Mouse (Mus musculus) stomach, embryonic 16.5 days (tissue): ENCODE measurements around the gene Hmga2. TPM values are rescaled to one million over a fixed set of nuclear protein-coding genes. Genes with fewer than 3 reads are reported as not detected.

Experiments
- ATAC-seq: fragments of 200-750 bp; cut with Nextera tagmentation; 2 replicates; pipeline ENCODE4 v1.8.0; 2017; ENCODE audit warnings: moderate number of reproducible peaks, moderate TSS enrichment; ENCODE audit not compliant: insufficient read depth, low FRiP score
- H3K27ac ChIP-seq: fragments of 300-500 bp; sonication (generic); 2 replicates; pipeline ENCODE4 v1.5.1; 2014; ENCODE audit warnings: low read length
- H3K27me3 ChIP-seq: fragments of 300-500 bp; sonication (generic); 2 replicates; pipeline ENCODE4 v1.6.1; 2014; ENCODE audit warnings: low read length, control low read depth, mixed read lengths; ENCODE audit not compliant: control insufficient read depth, insufficient read depth
- H3K36me3 ChIP-seq: fragments of 300-500 bp; sonication (generic); 2 replicates; pipeline ENCODE4 v1.6.1; 2014; ENCODE audit warnings: low read length; ENCODE audit not compliant: control insufficient read depth, insufficient read depth
- H3K4me1 ChIP-seq: fragments of 300-500 bp; sonication (generic); 2 replicates; pipeline ENCODE4 v1.6.1; 2014; ENCODE audit warnings: low read length, control low read depth, mixed read lengths; ENCODE audit not compliant: control insufficient read depth, insufficient read depth
- H3K4me2 ChIP-seq: fragments of 300-500 bp; sonication (generic); 2 replicates; pipeline ENCODE4 v1.6.1; 2014; ENCODE audit warnings: low read depth, low read length, mixed read lengths
- H3K4me3 ChIP-seq: fragments of 300-500 bp; sonication (generic); replicated peaks from 2 replicates; pipeline ENCODE4 v1.5.1; 2014; ENCODE audit warnings: mild to moderate bottlenecking, low read length
- H3K9ac ChIP-seq: fragments of 300-500 bp; sonication (generic); 2 replicates; pipeline ENCODE4 v1.6.1; 2014; ENCODE audit warnings: low read length
- H3K9me3 ChIP-seq: fragments of 300-500 bp; sonication (generic); replicated peaks from 2 replicates; pipeline ENCODE4 v1.6.1; 2016; ENCODE audit warnings: low read length, control low read depth; ENCODE audit not compliant: control insufficient read depth
- WGBS: fragments of 180-500 bp; shearing (Covaris S2); extraction: QIAGEN DNeasy Blood & Tissue Kit; methylation state at CpG from one replicate; pipeline ENCODE4 v1.1.7; 2014; 5-methylcytosine and 5-hydroxymethylcytosine counted together
- polyA plus RNA-seq: library from polyadenylated mRNA; unstranded; fragments of >200 nt; fragmentation: Nextera tagmentation; extraction: Ambion mirVana; gene quantifications from 2 replicates; pipeline ENCODE4 v1.2.1, GENCODE M21; 2015

The Hmga2 gene
- polyA plus RNA-seq, 1 experiment from 2014 or later: 17.7 TPM

DNA sequence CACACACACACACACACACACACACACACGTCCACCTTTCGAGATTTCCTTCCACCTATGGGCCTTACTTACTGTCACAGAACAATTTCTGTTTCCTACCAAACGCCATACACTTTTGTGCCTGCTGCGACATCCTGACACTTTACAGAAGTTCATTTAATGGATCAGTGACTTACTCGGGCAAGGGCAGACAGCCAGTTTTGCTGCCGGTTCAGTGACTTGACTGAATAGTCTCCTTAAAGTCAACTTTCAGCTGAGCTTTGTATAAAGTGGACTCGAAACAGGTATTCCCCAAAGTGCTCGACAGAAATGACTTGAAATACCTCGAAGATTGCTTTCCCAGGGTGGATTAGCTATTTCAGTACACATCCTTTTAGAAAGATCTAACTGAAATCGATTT is 87.3 kb downstream of the Hmga2 start:
- H3K27ac ChIP-seq: peak overlapping the region; percentile 38; the same call in 1 of the 2 replicates
- 0 out of 2 replicates have a peak overlapping the region, but pooled peaks have one; percentile 13 for H3K4me2 ChIP-seq
- no peaks in the 10 kb centered on the region for H3K36me3 ChIP-seq
- no peaks in the 10 kb centered on the region for H3K27me3 ChIP-seq
- WGBS: 32% methylated on average over 10 of the region's 10 CpGs
- peaks cover 50% of the 10 kb centered on the region for H3K4me1 ChIP-seq
- H3K9ac ChIP-seq: no peak overlapping the region
- H3K4me3 ChIP-seq: no peak overlapping the region
- H3K9me3 ChIP-seq: no peaks in the 10 kb centered on the region
- ATAC-seq: no peak

DNA sequence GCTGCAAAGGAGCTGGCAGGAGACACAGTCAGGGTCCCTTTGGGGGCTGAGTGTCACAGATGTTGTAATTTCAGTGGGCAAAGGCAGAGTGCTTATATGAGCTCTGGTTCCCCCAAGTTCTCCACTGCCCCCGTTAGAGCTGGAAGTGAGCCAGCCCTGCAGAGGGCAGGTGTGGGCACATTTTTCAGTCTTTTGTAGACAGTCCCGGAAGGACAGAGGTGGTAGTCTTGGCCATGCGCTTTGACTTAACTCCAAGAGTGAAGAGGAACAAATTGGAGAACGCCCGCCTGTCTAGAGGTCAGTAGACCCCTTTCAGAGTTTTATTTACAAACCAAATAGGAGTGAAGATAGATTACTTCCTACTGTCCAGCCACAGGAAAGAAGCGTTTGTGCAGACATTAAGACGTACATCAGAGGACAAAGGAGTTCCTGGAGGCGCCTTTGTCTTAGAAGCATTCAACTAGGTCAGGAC is 87.8 kb downstream of the Hmga2 start:
- no peak overlapping the region for H3K4me2 ChIP-seq
- 27% methylated on average over 8 of the region's 8 CpGs for WGBS

DNA sequence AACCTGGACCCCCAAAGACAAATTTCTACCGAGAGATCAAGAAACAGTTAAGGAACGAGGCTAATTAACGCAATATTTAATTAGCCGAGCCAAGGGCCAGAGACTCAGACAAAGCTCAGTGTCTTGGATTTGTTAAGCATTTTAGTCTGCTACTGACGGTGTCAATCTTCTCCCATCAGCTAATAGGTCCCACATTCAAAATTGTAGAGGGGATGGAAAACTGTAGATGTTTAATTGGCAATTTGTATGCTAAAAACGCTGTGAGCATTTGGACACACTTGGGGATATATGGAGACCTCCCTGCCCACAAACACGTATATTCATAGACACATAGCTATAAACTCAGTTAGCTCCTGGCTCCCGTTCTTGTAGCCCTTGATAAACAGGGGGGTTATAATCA is 89.2 kb downstream of the Hmga2 start:
- Histone ChIP-seq H3K4me2 (no peak overlapping the region), H3K36me3 (no peaks in the 10 kb centered on the region), H3K27me3 (no peaks in the 10 kb centered on the region), H3K4me1 (peaks cover 44% of the 10 kb centered on the region), H3K9ac (no peak overlapping the region), H3K9me3 (no peaks in the 10 kb centered on the region), H3K4me3 (no peak overlapping the region), H3K27ac (no peak overlapping the region)
- no peak for ATAC-seq
- WGBS: 85% methylated on average over 8 of the region's 8 CpGs

More for the DNA sequence above, 87.8 kb downstream of the Hmga2 start:
- ATAC-seq: no peak
- Histone ChIP-seq H3K27ac (no peak overlapping the region; the same call in 1 of the 2 replicates), H3K4me3 (no peak overlapping the region), H3K9ac (no peak overlapping the region), H3K36me3 (no peaks in the 10 kb centered on the region), H3K4me1 (peaks cover 50% of the 10 kb centered on the region), H3K9me3 (no peaks in the 10 kb centered on the region), H3K27me3 (no peaks in the 10 kb centered on the region)

DNA sequence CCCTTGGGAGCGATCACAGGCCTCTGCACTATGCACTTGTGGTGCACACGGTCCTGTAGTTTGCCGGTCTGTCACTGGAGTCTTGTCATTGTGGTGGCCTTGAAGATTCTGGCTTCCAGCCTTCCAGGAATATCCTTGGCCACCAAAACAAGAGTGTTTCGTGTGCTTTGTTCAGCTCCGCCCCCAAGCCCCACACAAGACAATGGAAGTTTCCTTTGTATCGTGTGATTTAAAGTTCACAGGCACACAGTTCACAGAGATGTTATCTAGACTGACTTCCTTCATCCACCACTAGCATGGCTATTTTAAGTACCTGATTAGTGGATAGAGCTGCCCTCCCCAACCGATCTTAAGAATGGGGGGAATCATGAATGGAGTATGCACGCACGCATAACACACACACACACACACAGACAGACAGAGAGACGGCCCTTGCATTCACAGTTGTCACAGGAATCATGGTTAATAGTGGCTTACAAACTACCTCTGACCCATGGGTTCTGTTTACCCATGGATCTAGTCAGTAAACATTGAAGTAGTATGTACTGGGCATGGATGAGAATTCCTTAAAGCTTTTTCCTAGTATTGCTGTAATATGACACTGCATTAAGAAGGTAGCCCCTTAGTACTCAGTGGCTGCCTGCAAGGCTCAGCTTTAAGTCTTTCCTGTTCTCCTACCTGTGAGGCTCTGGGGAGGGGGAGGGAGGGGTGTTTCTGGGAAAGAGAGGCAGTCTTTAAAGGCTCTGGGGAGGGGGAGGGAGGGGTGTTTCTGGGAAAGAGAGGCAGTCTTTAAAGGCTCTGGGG is 91.3 kb downstream of the Hmga2 start:
- H3K27me3 ChIP-seq: no peaks in the 10 kb centered on the region
- no peak overlapping the region for H3K4me2 ChIP-seq
- no peak overlapping the region for H3K4me3 ChIP-seq
- H3K9ac ChIP-seq: no peak overlapping the region
- 57% methylated on average over 10 of the region's 10 CpGs for WGBS
- H3K27ac ChIP-seq: peak overlapping the region; percentile 30; the same call in 1 of the 2 replicates
- ATAC-seq: peak; percentile 77
- H3K9me3 ChIP-seq: no peaks in the 10 kb centered on the region
- peaks cover 24% of the 10 kb centered on the region for H3K4me1 ChIP-seq
- no peaks in the 10 kb centered on the region for H3K36me3 ChIP-seq

DNA sequence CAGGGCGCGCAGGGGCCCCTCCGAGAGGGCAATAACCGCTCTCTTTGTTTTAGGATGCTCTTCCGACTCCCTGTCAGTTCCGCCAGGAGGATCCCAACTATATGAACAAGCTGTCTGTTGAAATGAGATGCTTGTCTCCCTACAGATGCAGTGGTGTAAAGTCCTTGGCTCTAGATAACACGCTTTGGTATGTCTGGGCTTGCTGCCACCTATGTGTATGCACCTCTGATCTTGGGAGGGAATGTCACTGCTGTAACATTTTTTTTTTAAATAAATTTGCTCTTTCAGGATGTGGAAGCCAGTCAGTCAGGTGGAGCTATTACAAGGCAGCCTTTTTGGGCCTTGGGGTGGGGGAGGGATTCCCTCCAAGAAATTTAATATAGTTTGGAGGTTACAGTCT is 92.2 kb downstream of the Hmga2 start:
- H3K36me3 ChIP-seq: no peaks in the 10 kb centered on the region
- peaks cover 25% of the 10 kb centered on the region for H3K4me1 ChIP-seq
- peak overlapping the region; percentile 30; the same call in 1 of the 2 replicates for H3K27ac ChIP-seq
- H3K9me3 ChIP-seq: no peaks in the 10 kb centered on the region
- H3K4me2 ChIP-seq: no peak overlapping the region
- ATAC-seq: no peak
- H3K9ac ChIP-seq: no peak overlapping the region
- no peaks in the 10 kb centered on the region for H3K27me3 ChIP-seq
- H3K4me3 ChIP-seq: no peak overlapping the region
- 76% methylated on average over 7 of the region's 7 CpGs for WGBS

DNA sequence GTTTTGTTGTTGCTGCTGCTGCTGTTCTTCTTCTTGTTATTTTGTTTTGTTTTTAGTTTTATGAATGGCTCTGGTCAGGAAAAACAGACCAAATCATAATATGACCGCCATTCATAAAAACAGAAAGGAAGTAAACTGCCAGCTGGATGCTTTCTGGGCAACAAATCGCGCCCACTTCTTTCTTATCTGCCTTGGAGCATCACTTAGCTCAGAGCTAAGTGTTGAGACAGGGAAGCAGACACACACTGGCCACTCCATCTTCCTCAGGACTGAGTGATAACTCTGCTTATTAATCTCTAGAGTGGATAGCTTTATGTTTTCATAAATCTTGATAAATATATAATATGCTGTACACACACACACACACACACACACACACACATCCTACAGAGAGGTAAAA is 98.5 kb downstream of the Hmga2 start:
- Histone ChIP-seq H3K9ac (no peak overlapping the region), H3K4me3 (no peak overlapping the region), H3K36me3 (no peaks in the 10 kb centered on the region), H3K27ac (no peak overlapping the region), H3K4me2 (peak overlapping the region; percentile 25), H3K4me1 (peaks cover 29% of the 10 kb centered on the region), H3K27me3 (no peaks in the 10 kb centered on the region), H3K9me3 (no peaks in the 10 kb centered on the region)
- 61% methylated on average over 3 of the region's 3 CpGs for WGBS
- no peak for ATAC-seq

DNA sequence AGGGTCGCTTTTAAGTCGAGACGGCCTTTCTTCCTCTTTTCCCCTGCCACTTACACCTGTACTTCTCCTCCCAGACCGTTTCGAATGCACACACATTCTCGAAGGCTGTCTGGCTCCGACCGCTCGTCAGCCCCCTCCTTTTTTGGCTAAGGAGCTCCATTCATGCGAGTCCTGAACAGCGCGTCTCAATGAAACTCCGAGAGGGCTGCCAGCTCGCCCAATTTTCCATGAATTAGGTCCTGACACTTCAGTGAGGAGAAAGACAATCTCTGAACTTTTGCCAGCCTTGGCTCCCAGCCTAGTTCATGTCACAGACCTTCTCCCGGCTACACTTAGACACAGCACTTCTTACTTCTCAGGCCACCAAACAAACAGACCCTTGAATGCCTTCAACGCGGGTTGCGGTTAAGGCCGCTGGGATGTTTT is 98.9 kb downstream of the Hmga2 start:
- Histone ChIP-seq H3K4me1 (peaks cover 29% of the 10 kb centered on the region), H3K27me3 (no peaks in the 10 kb centered on the region), H3K9me3 (no peaks in the 10 kb centered on the region), H3K4me3 (no peak overlapping the region), H3K27ac (no peak overlapping the region), H3K4me2 (peak overlapping the region; percentile 25), H3K36me3 (no peaks in the 10 kb centered on the region), H3K9ac (no peak overlapping the region)
- ATAC-seq: peak; percentile 67
- 27% methylated on average over 19 of the region's 19 CpGs for WGBS

DNA sequence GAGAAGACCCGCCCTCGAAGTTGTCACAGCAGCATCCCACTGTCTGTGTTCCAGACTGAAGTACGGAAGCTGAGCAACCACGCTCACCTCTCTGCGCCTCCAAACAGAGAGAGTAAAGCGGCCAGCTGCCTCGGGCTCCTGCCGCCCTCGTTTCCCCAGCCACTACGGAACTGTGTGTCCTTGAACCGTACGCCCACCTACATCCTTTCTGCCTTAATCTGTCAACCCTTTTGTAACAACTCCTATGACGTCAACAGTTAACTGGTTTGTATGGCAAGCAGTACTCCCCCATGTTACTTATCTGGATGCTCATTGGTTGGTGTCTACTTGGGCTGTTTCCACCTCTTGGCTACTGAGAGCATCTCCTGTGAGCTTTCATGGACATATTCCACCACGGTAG is 100.8 kb downstream of the Hmga2 start:
- no peak overlapping the region for H3K9ac ChIP-seq
- no peaks in the 10 kb centered on the region for H3K27me3 ChIP-seq
- H3K27ac ChIP-seq: no peak overlapping the region
- H3K4me2 ChIP-seq: no peak overlapping the region
- ATAC-seq: no peak
- H3K9me3 ChIP-seq: no peaks in the 10 kb centered on the region
- 85% methylated on average over 14 of the region's 14 CpGs for WGBS
- peaks cover 29% of the 10 kb centered on the region for H3K4me1 ChIP-seq
- no peak overlapping the region for H3K4me3 ChIP-seq
- H3K36me3 ChIP-seq: no peaks in the 10 kb centered on the region

DNA sequence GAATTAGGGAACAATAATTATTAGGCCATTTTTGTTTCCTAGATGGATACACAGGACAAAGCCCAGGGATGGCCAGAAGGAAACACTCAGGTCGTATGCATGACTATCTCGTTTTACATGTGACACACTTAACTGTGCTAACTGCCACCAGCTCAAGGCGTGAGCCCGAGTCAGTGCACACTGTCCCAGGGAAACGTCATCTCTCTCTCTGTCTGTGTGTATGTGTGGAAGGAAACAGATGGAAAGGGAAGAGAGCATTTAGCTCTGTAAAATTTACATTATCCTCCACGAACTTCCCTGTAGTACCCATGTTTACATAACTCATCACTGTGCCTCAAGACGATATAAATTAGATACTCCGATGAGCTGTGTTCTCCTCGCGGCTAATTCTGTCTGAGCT is 105.1 kb downstream of the Hmga2 start:
- H3K4me2 ChIP-seq: no peak overlapping the region
- WGBS: 42% methylated on average over 10 of the region's 10 CpGs
- H3K27me3 ChIP-seq: no peaks in the 10 kb centered on the region
- peaks cover 14% of the 10 kb centered on the region for H3K4me1 ChIP-seq
- ATAC-seq: no peak
- no peaks in the 10 kb centered on the region for H3K9me3 ChIP-seq
- no peak overlapping the region for H3K4me3 ChIP-seq
- H3K36me3 ChIP-seq: no peaks in the 10 kb centered on the region
- H3K27ac ChIP-seq: peak overlapping the region; percentile 53; the same call in 1 of the 2 replicates
- no peak overlapping the region for H3K9ac ChIP-seq
